Mouse (Mus musculus): ENCODE data around the gene Cplx3. TPM values are rescaled to one million over a fixed set of nuclear protein-coding genes. Genes with fewer than 3 reads are reported as not detected.

Cplx3 gene
- total and polyA plus RNA-seq, 3 experiments, result 0.09 TPM; not detected in 2

- Histone ChIP-seq H3K4me3 (replicated peaks in 1 of 3; ENCODE audit: low read depth in 2 of 3, low read length in 2 of 3, poor library complexity in 1 of 3) (peak overlapping the region; percentile 16 to 30 (median 21)), H3K4me2 (ENCODE audit: insufficient read depth, low read depth, poor library complexity, severe bottlenecking) (peak overlapping the region; percentile 94), H3K27me3 (replicated peaks) (no peaks in the 10 kb centered on the region), H3K4me1 (ENCODE audit: control insufficient read depth in 1 of 2, insufficient read depth in 2 of 2) (peaks cover 45 to 90% of the 10 kb centered on the region in 2 experiments), H3K9me3 (replicated peaks; ENCODE audit: low read length) (no peaks in the 10 kb centered on the region), H3K79me2 (replicated peaks; ENCODE audit: control insufficient read depth, extremely low read depth, insufficient read depth, poor library complexity, severe bottlenecking) (peaks cover 92% of the 10 kb centered on the region), H3K27ac (ENCODE audit: insufficient read depth, low read depth) (peak overlapping the region; percentile 96), H3K9ac (ENCODE audit: insufficient read depth, low read depth) (peak overlapping the region; percentile 31; the same call in 1 of the 2 replicates), H3K36me3 (replicated peaks in 1 of 2; ENCODE audit: control insufficient read depth in 1 of 2, insufficient read depth in 1 of 2, low read length in 1 of 2) (peaks cover 5 to 40% of the 10 kb centered on the region in 2 experiments)
- TF ChIP-seq POLR2A (IDR thresholded peaks at IDR 0.05; ENCODE audit: low read depth, low read length), result no peak; the same call in 1 of the 2 replicates
- 0 out of 2 replicates have a peak, but pooled peaks have one; percentile 33 for TF ChIP-seq ETS1 (conservative IDR thresholded peaks at IDR 0.05; ENCODE audit: low read depth, low read length)
- TF ChIP-seq GABPA (IDR thresholded peaks at IDR 0.05; ENCODE audit: insufficient replicate concordance, low read depth, low read length), result no peak
- TF ChIP-seq ZMIZ1 (IDR thresholded peaks at IDR 0.05; ENCODE audit: low read depth, low read length), result 0 out of 2 replicates have a peak, but pooled peaks have one; percentile 28
- TF ChIP-seq MXI1 (IDR thresholded peaks at IDR 0.05; ENCODE audit: low read depth, low read length), result peak; percentile 2; the same call in 1 of the 2 replicates
- 0 out of 2 replicates have a peak, but pooled peaks have one; percentile 35 for TF ChIP-seq UBTF (IDR thresholded peaks at IDR 0.05; ENCODE audit: low read depth, low read length)
- TF ChIP-seq BHLHE40 (IDR thresholded peaks at IDR 0.05; ENCODE audit: low read depth, low read length), result peak; percentile 45
- no peak for TF ChIP-seq CTCF (conservative IDR thresholded peaks at IDR 0.05 in 1 of 2, IDR thresholded peaks at IDR 0.05 in 1 of 2; ENCODE audit: low read depth in 2 of 2, low read length in 2 of 2)
- no peak for TF ChIP-seq SMC3 (IDR thresholded peaks at IDR 0.05; ENCODE audit: low read depth, low read length)
- in situ Hi-C loops (cut with MboI; ENCODE audit: low pct_ligation_motif_present, low pct_unique_long_range_greater_than_20kb, low sequenced_read_pairs) (no loop called here), dilution Hi-C loops (cut with MboI; ENCODE audit: extremely low pct_ligation_motif_present, extremely low pct_unique_long_range_greater_than_20kb, low sequenced_read_pairs) (no loop called here)
- peak; percentile 71 for DNase-seq (ENCODE audit: extremely low read depth)
Observed at GRCm38 (mm10) chr9:57638651-57639459, 32.8 kb upstream of the Cplx3 start.

- Histone ChIP-seq H3K9me3 (replicated peaks; ENCODE audit: low read length) (no peaks in the 10 kb centered on the region), H3K4me2 (ENCODE audit: insufficient read depth, low read depth, poor library complexity, severe bottlenecking) (peak overlapping the region; percentile 94), H3K4me1 (ENCODE audit: control insufficient read depth in 1 of 2, insufficient read depth in 2 of 2) (peaks cover 55 to 98% of the 10 kb centered on the region in 2 experiments), H3K79me2 (replicated peaks; ENCODE audit: control insufficient read depth, extremely low read depth, insufficient read depth, poor library complexity, severe bottlenecking) (peaks cover 88% of the 10 kb centered on the region), H3K9ac (ENCODE audit: insufficient read depth, low read depth) (peak overlapping the region; percentile 31), H3K27ac (ENCODE audit: insufficient read depth, low read depth) (peak overlapping the region; percentile 92), H3K4me3 (replicated peaks in 1 of 3; ENCODE audit: low read depth in 2 of 3, low read length in 2 of 3, poor library complexity in 1 of 3) (peak overlapping the region in 1 of 3 experiments; percentile 30), H3K36me3 (replicated peaks in 1 of 2; ENCODE audit: control insufficient read depth in 1 of 2, insufficient read depth in 1 of 2, low read length in 1 of 2) (peaks cover 5 to 49% of the 10 kb centered on the region in 2 experiments), H3K27me3 (replicated peaks) (no peaks in the 10 kb centered on the region)
- dilution Hi-C loops (cut with MboI; ENCODE audit: extremely low pct_ligation_motif_present, extremely low pct_unique_long_range_greater_than_20kb, low sequenced_read_pairs), result no loop called here
- in situ Hi-C loops (cut with MboI; ENCODE audit: low pct_ligation_motif_present, low pct_unique_long_range_greater_than_20kb, low sequenced_read_pairs), result no loop called here
- peak; percentile 88 for DNase-seq (ENCODE audit: extremely low read depth)
- TF ChIP-seq ZKSCAN1 (IDR thresholded peaks at IDR 0.05; ENCODE audit: borderline replicate concordance, low read depth, low read length), result no peak
- peak; percentile 99 for TF ChIP-seq MEF2A (IDR thresholded peaks at IDR 0.05; ENCODE audit: borderline replicate concordance, low read depth, low read length)
- TF ChIP-seq ETS1 (conservative IDR thresholded peaks at IDR 0.05; ENCODE audit: low read depth, low read length), result peak; percentile 93
- TF ChIP-seq HCFC1 (IDR thresholded peaks at IDR 0.05; ENCODE audit: low read depth, low read length), result peak; percentile 32; the same call in 1 of the 2 replicates
- TF ChIP-seq EP300 (IDR thresholded peaks at IDR 0.05; ENCODE audit: low read length), result peak; percentile 91
- peak; percentile 98 for TF ChIP-seq BHLHE40 (IDR thresholded peaks at IDR 0.05; ENCODE audit: low read depth, low read length)
- TF ChIP-seq KAT2A (IDR thresholded peaks at IDR 0.05; ENCODE audit: insufficient replicate concordance, low read length), result no peak
- TF ChIP-seq POLR2A (IDR thresholded peaks at IDR 0.05; ENCODE audit: low read depth, low read length), result peak; percentile 43; the same call in 1 of the 2 replicates
- no peak for TF ChIP-seq CHD1 (IDR thresholded peaks at IDR 0.05; ENCODE audit: low read depth, low read length)
- peak; percentile 68; the same call in 1 of the 2 replicates for TF ChIP-seq MAX (IDR thresholded peaks at IDR 0.05; ENCODE audit: low read length)
- no peak for TF ChIP-seq ZC3H11A (IDR thresholded peaks at IDR 0.05; ENCODE audit: low read depth, low read length)
- TF ChIP-seq MAZ (IDR thresholded peaks at IDR 0.05; ENCODE audit: low read depth, low read length), result peak; percentile 89
- no peak for TF ChIP-seq TBP (conservative IDR thresholded peaks at IDR 0.05; ENCODE audit: low read depth, low read length)
- 0 out of 2 replicates have a peak, but pooled peaks have one; percentile 4 for TF ChIP-seq JUN (IDR thresholded peaks at IDR 0.05; ENCODE audit: insufficient read depth, low read depth, low read length)
- peak; percentile 68; the same call in 1 of the 2 replicates for TF ChIP-seq ELF1 (IDR thresholded peaks at IDR 0.05; ENCODE audit: low read depth, low read length)
- TF ChIP-seq POLR2AphosphoS2 (IDR thresholded peaks at IDR 0.05; ENCODE audit: low read depth, low read length), result no peak
- no peak for TF ChIP-seq PAX5 (IDR thresholded peaks at IDR 0.05; ENCODE audit: low read length)
- peak; percentile 82 for TF ChIP-seq SIN3A (IDR thresholded peaks at IDR 0.05; ENCODE audit: low read length)
- peak; percentile 93 for TF ChIP-seq IRF4 (IDR thresholded peaks at IDR 0.05; ENCODE audit: low read depth, low read length)
- peak; percentile 96 for TF ChIP-seq TCF12 (IDR thresholded peaks at IDR 0.05; ENCODE audit: low read depth, low read length)
- TF ChIP-seq JUND (conservative IDR thresholded peaks at IDR 0.05; ENCODE audit: low read depth, low read length), result no peak
- TF ChIP-seq CHD2 (IDR thresholded peaks at IDR 0.05; ENCODE audit: low read length), result peak; percentile 85
- peak; percentile 63 for TF ChIP-seq MXI1 (IDR thresholded peaks at IDR 0.05; ENCODE audit: low read depth, low read length)
- no peak for TF ChIP-seq ZMIZ1 (IDR thresholded peaks at IDR 0.05; ENCODE audit: low read depth, low read length)
- no peak for TF ChIP-seq CTCF (conservative IDR thresholded peaks at IDR 0.05 in 1 of 2, IDR thresholded peaks at IDR 0.05 in 1 of 2; ENCODE audit: low read depth in 2 of 2, low read length in 2 of 2)
Observed at GRCm38 (mm10) chr9:57637741-57638322, 31.8 kb upstream of the Cplx3 start.
